Mouse (Mus musculus): ENCODE results near the gene Olfr598. TPM values are rescaled to one million over a fixed set of nuclear protein-coding genes. Genes with fewer than 3 reads are reported as not detected.
"Not testable (repeated sequence)": the region's sequence is repeated elsewhere in the genome, so short reads cannot be mapped to it uniquely, and the experiment has no call there.

Olfr598 gene
- polyA plus RNA-seq (2014; fragmentation: Nextera tagmentation; extraction: Ambion mirVana): not detected in 2 replicates

GRCm38 (mm10) chr7:103323268-103323667 lies at the start of gene Olfr598:
TSS of gene Olfr598 (plus strand) at chr7:103323568.
- Histone ChIP-seq H3K9ac (ENCODE audit: low read depth, low read length) (no peak within 1 kb of the TSS), H3K27ac (ENCODE audit: low read depth, low read length) (no peak within 1 kb of the TSS), H3K4me2 (no peak within 1 kb of the TSS), H3K9me3 (replicated peaks; ENCODE audit: control insufficient read depth, low read length) (no peaks in the 10 kb centered on the region), H3K36me3 (ENCODE audit: control insufficient read depth, insufficient read depth, low read length) (no peaks in the 10 kb centered on the region), H3K4me1 (ENCODE audit: control insufficient read depth, insufficient read depth, low read length) (no peaks in the 10 kb centered on the region), H3K27me3 (ENCODE audit: control insufficient read depth, insufficient read depth, low read length) (no peaks in the 10 kb centered on the region), H3K4me3 (ENCODE audit: low read depth, low read length) (no peak within 1 kb of the TSS)
- ATAC-seq (replicated peaks; ENCODE audit: insufficient number of reproducible peaks, low FRiP score, low TSS enrichment): no peak

- H3K4me1 ChIP-seq (ENCODE audit: control insufficient read depth, insufficient read depth, low read length); H3K4me2 ChIP-seq; H3K27me3 ChIP-seq (ENCODE audit: control insufficient read depth, insufficient read depth, low read length); H3K9ac ChIP-seq (ENCODE audit: low read depth, low read length); ATAC-seq (replicated peaks; ENCODE audit: insufficient number of reproducible peaks, low FRiP score, low TSS enrichment); H3K27ac ChIP-seq (ENCODE audit: low read depth, low read length); H3K9me3 ChIP-seq (replicated peaks; ENCODE audit: control insufficient read depth, low read length); H3K36me3 ChIP-seq (ENCODE audit: control insufficient read depth, insufficient read depth, low read length); H3K4me3 ChIP-seq (ENCODE audit: low read depth, low read length): not testable (repeated sequence)
- 76% methylated on average over 2 of the region's 2 CpGs for WGBS (ENCODE audit: insufficient replicate concordance)
Observed at GRCm38 (mm10) chr7:103305348-103305747, 18.0 kb upstream of the Olfr598 start, which contains the start of gene Olfr596. TSS of gene Olfr596 (plus strand) at chr7:103305648.

- not testable (repeated sequence) for H3K36me3 ChIP-seq (ENCODE audit: control insufficient read depth, insufficient read depth, low read length); H3K4me2 ChIP-seq; H3K4me1 ChIP-seq (ENCODE audit: control insufficient read depth, insufficient read depth, low read length); H3K27ac ChIP-seq (ENCODE audit: low read depth, low read length); ATAC-seq (replicated peaks; ENCODE audit: insufficient number of reproducible peaks, low FRiP score, low TSS enrichment); H3K4me3 ChIP-seq (ENCODE audit: low read depth, low read length); H3K9ac ChIP-seq (ENCODE audit: low read depth, low read length); H3K9me3 ChIP-seq (replicated peaks; ENCODE audit: control insufficient read depth, low read length); H3K27me3 ChIP-seq (ENCODE audit: control insufficient read depth, insufficient read depth, low read length)
- WGBS (ENCODE audit: insufficient replicate concordance): 74% methylated on average over 2 of the region's 2 CpGs
Observed at GRCm38 (mm10) chr7:103316015-103316414, 7.4 kb upstream of the Olfr598 start, which contains the start of gene Olfr597. TSS of gene Olfr597 (plus strand) at chr7:103316315.

GRCm38 (mm10) chr7:103335617-103336016 lies 12.2 kb downstream of the Olfr598 start, which contains the start of gene Olfr599:
TSS of gene Olfr599 (plus strand) at chr7:103335917.
- no peak within 1 kb of the TSS for H3K4me2 ChIP-seq
- no peak within 1 kb of the TSS for H3K27ac ChIP-seq (ENCODE audit: low read depth, low read length)
- no peaks in the 10 kb centered on the region for H3K36me3 ChIP-seq (ENCODE audit: control insufficient read depth, insufficient read depth, low read length)
- H3K4me3 ChIP-seq (ENCODE audit: low read depth, low read length): no peak within 1 kb of the TSS
- H3K9me3 ChIP-seq (replicated peaks; ENCODE audit: control insufficient read depth, low read length): no peaks in the 10 kb centered on the region
- no peaks in the 10 kb centered on the region for H3K27me3 ChIP-seq (ENCODE audit: control insufficient read depth, insufficient read depth, low read length)
- H3K9ac ChIP-seq (ENCODE audit: low read depth, low read length): no peak within 1 kb of the TSS
- WGBS (ENCODE audit: insufficient replicate concordance): 80% methylated on average over 1 of the region's 1 CpGs
- no peaks in the 10 kb centered on the region for H3K4me1 ChIP-seq (ENCODE audit: control insufficient read depth, insufficient read depth, low read length)
- ATAC-seq (replicated peaks; ENCODE audit: insufficient number of reproducible peaks, low FRiP score, low TSS enrichment): no peak

GRCm38 (mm10) chr7:103349569-103349968 lies 26.2 kb downstream of the Olfr598 start, which contains the start of gene Olfr600:
TSS of gene Olfr600 (minus strand) at chr7:103349669.
- ATAC-seq (replicated peaks; ENCODE audit: insufficient number of reproducible peaks, low FRiP score, low TSS enrichment): no peak
- H3K27me3 ChIP-seq (ENCODE audit: control insufficient read depth, insufficient read depth, low read length): no peaks in the 10 kb centered on the region
- H3K4me2 ChIP-seq: no peak within 1 kb of the TSS
- no peaks in the 10 kb centered on the region for H3K36me3 ChIP-seq (ENCODE audit: control insufficient read depth, insufficient read depth, low read length)
- H3K4me3 ChIP-seq (ENCODE audit: low read depth, low read length): no peak within 1 kb of the TSS
- H3K4me1 ChIP-seq (ENCODE audit: control insufficient read depth, insufficient read depth, low read length): no peaks in the 10 kb centered on the region
- no peak within 1 kb of the TSS for H3K27ac ChIP-seq (ENCODE audit: low read depth, low read length)
- no peaks in the 10 kb centered on the region for H3K9me3 ChIP-seq (replicated peaks; ENCODE audit: control insufficient read depth, low read length)
- no peak within 1 kb of the TSS for H3K9ac ChIP-seq (ENCODE audit: low read depth, low read length)

GRCm38 (mm10) chr7:103362555-103362954 lies 39.2 kb downstream of the Olfr598 start, which contains the start of gene Olfr601:
TSS of gene Olfr601 (minus strand) at chr7:103362655.
- H3K9me3 ChIP-seq (replicated peaks; ENCODE audit: control insufficient read depth, low read length): no peaks in the 10 kb centered on the region
- 76% methylated on average over 1 of the region's 1 CpGs for WGBS (ENCODE audit: insufficient replicate concordance)

More at GRCm38 (mm10) chr7:103362555-103362954, 39.2 kb downstream of the Olfr598 start, which contains the start of gene Olfr601:
- no peaks in the 10 kb centered on the region for H3K4me1 ChIP-seq (ENCODE audit: control insufficient read depth, insufficient read depth, low read length)
- no peak within 1 kb of the TSS for H3K4me2 ChIP-seq
- no peaks in the 10 kb centered on the region for H3K36me3 ChIP-seq (ENCODE audit: control insufficient read depth, insufficient read depth, low read length)
- H3K9ac ChIP-seq (ENCODE audit: low read depth, low read length): no peak within 1 kb of the TSS
- no peak within 1 kb of the TSS for H3K27ac ChIP-seq (ENCODE audit: low read depth, low read length)
- no peak within 1 kb of the TSS for H3K4me3 ChIP-seq (ENCODE audit: low read depth, low read length)
- no peak for ATAC-seq (replicated peaks; ENCODE audit: insufficient number of reproducible peaks, low FRiP score, low TSS enrichment)
- H3K27me3 ChIP-seq (ENCODE audit: control insufficient read depth, insufficient read depth, low read length): no peaks in the 10 kb centered on the region

Other genes with a start within 250 kb of the Olfr598 start
- gene Olfr584, start 241.7 kb upstream of the Olfr598 start, polyA plus RNA-seq (2014; fragmentation: Nextera tagmentation; extraction: Ambion mirVana): not detected in 2 replicates
- gene Olfr585, start 225.8 kb upstream of the Olfr598 start, polyA plus RNA-seq (2014; fragmentation: Nextera tagmentation; extraction: Ambion mirVana): not detected in 2 replicates
- not detected in 2 replicates for gene Olfr586, start 197.9 kb upstream of the Olfr598 start, polyA plus RNA-seq (2014; fragmentation: Nextera tagmentation; extraction: Ambion mirVana)
- gene Olfr588-ps1, start 182.7 kb upstream of the Olfr598 start, polyA plus RNA-seq (2014; fragmentation: Nextera tagmentation; extraction: Ambion mirVana): not detected in 2 replicates
- not detected in 2 replicates for gene Olfr589, start 167.2 kb upstream of the Olfr598 start, polyA plus RNA-seq (2014; fragmentation: Nextera tagmentation; extraction: Ambion mirVana)
- gene Olfr591, start 145.2 kb upstream of the Olfr598 start, polyA plus RNA-seq (2014; fragmentation: Nextera tagmentation; extraction: Ambion mirVana): not detected in 2 replicates
- gene Olfr592, start 138.8 kb upstream of the Olfr598 start, polyA plus RNA-seq (2014; fragmentation: Nextera tagmentation; extraction: Ambion mirVana): not detected in 2 replicates
- gene Olfr593, start 111.7 kb upstream of the Olfr598 start, polyA plus RNA-seq (2014; fragmentation: Nextera tagmentation; extraction: Ambion mirVana): not detected in 2 replicates
- not detected in 2 replicates for gene Olfr594, start 106.6 kb upstream of the Olfr598 start, polyA plus RNA-seq (2014; fragmentation: Nextera tagmentation; extraction: Ambion mirVana)
- gene Usp17ld, start 71.1 kb upstream of the Olfr598 start, polyA plus RNA-seq (2014; fragmentation: Nextera tagmentation; extraction: Ambion mirVana): not detected in 2 replicates
- gene Olfr596, start 17.9 kb upstream of the Olfr598 start, polyA plus RNA-seq (2014; fragmentation: Nextera tagmentation; extraction: Ambion mirVana): not detected in 2 replicates
- gene Olfr597, start 7.3 kb upstream of the Olfr598 start, polyA plus RNA-seq (2014; fragmentation: Nextera tagmentation; extraction: Ambion mirVana): not detected in 2 replicates
- gene Olfr599, start 12.3 kb downstream of the Olfr598 start, polyA plus RNA-seq (2014; fragmentation: Nextera tagmentation; extraction: Ambion mirVana): not detected in 2 replicates
- not detected in 2 replicates for gene Olfr600, start 26.1 kb downstream of the Olfr598 start, polyA plus RNA-seq (2014; fragmentation: Nextera tagmentation; extraction: Ambion mirVana)
- not detected in 2 replicates for gene Olfr601, start 39.1 kb downstream of the Olfr598 start, polyA plus RNA-seq (2014; fragmentation: Nextera tagmentation; extraction: Ambion mirVana)
- gene Olfr603, start 62.6 kb downstream of the Olfr598 start, polyA plus RNA-seq (2014; fragmentation: Nextera tagmentation; extraction: Ambion mirVana): not detected in 2 replicates
- not detected in 2 replicates for gene Usp17lc, start 91.5 kb downstream of the Olfr598 start, polyA plus RNA-seq (2014; fragmentation: Nextera tagmentation; extraction: Ambion mirVana)
- not detected in 2 replicates for gene Olfr605, start 121.9 kb downstream of the Olfr598 start, polyA plus RNA-seq (2014; fragmentation: Nextera tagmentation; extraction: Ambion mirVana)
- gene Olfr606, start 125.5 kb downstream of the Olfr598 start, polyA plus RNA-seq (2014; fragmentation: Nextera tagmentation; extraction: Ambion mirVana): not detected in 2 replicates
- gene Olfr607, start 140.6 kb downstream of the Olfr598 start, polyA plus RNA-seq (2014; fragmentation: Nextera tagmentation; extraction: Ambion mirVana): not detected in 2 replicates
- gene Olfr608, start 146.3 kb downstream of the Olfr598 start, polyA plus RNA-seq (2014; fragmentation: Nextera tagmentation; extraction: Ambion mirVana): not detected in 2 replicates
- not detected in 2 replicates for gene Olfr609, start 174.5 kb downstream of the Olfr598 start, polyA plus RNA-seq (2014; fragmentation: Nextera tagmentation; extraction: Ambion mirVana)
- not detected in 2 replicates for gene Olfr610, start 188.6 kb downstream of the Olfr598 start, polyA plus RNA-seq (2014; fragmentation: Nextera tagmentation; extraction: Ambion mirVana)
- gene Olfr611, start 197.3 kb downstream of the Olfr598 start, polyA plus RNA-seq (2014; fragmentation: Nextera tagmentation; extraction: Ambion mirVana): not detected in 2 replicates
- not detected in 2 replicates for gene Olfr612, start 219.1 kb downstream of the Olfr598 start, polyA plus RNA-seq (2014; fragmentation: Nextera tagmentation; extraction: Ambion mirVana)
- gene Olfr613, start 224.5 kb downstream of the Olfr598 start, polyA plus RNA-seq (2014; fragmentation: Nextera tagmentation; extraction: Ambion mirVana): not detected in 2 replicates
- gene Olfr615, start 232.5 kb downstream of the Olfr598 start, polyA plus RNA-seq (2014; fragmentation: Nextera tagmentation; extraction: Ambion mirVana): not detected in 2 replicates
- gene Olfr616, start 245.6 kb downstream of the Olfr598 start, polyA plus RNA-seq (2014; fragmentation: Nextera tagmentation; extraction: Ambion mirVana): not detected in 2 replicates
- gene Olfr617, start 249.5 kb downstream of the Olfr598 start, polyA plus RNA-seq (2014; fragmentation: Nextera tagmentation; extraction: Ambion mirVana): not detected in 2 replicates